Mouse (Mus musculus) right cerebral cortex, postnatal 25 days (tissue): ENCODE measurements at regions not wholly inside any gene's neighbourhood (a gene's known extent, or its start where the extent isn't known, plus 50 kb on each side); places are given as distances from the start of the nearest gene placed in this dataset.

Experiments
- DNase-seq: peaks from one replicate; pipeline ENCODE4 v3.0.0; 2022

DNA sequence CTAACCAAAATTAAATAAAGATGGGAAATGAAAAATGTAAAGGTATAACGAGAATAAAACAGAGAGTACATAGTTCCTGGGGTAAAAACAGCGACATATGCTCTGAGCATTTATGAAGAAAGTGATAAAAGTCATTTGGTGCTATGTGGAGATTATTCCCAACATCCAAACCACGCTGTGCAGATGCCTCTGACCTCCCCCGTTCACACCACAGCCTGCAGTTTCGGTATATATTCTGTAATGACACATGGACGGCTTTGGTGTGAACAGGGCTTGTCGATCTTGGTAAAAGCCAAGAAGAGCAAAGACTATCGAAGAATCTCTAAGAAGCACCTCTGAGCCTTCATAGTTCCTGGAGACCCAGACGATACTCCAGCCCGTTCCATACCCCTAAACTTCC lies 95.2 kb upstream of the Ppp1r26 start:
- peak; percentile 11 for DNase-seq

DNA sequence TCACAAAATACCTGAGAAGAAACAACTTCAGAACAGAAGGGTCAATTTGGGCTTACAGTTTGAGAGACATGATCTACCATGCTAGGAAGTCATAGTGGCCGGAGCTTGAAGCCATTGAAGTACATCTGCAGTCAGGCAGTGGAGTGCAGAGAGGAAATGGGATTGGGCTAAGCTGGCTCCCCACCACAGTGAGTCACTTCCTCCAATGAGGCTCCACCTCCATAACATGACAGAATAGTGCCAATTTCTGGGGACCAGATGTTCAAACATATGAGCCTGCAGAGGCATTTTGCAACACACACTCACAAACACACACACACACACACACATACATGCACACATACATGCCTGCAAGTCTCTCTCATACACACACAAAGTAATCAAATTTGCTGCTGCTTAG lies 93.7 kb upstream of the Ppp1r26 start:
- DNase-seq: peak; percentile 1

DNA sequence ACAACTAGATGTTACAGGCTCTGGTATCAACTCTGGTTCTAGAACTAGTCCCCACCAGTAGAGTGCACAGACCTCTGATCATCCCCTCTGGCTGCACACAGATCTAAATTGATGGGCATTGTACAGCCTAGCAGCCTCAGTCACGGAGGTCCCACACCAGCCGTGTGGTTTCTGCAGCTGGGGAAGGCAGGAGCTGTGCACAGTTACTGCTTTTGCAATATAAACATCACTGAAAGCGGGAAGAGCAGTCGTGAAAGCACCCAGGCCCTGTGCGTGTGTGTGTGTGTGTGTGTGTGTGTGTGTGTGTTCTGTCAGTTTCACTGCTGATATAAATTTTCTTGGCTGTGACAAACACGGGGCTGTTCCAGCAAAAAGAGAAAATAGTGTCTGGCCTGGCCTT lies 84.4 kb upstream of the Ppp1r26 start:
- DNase-seq: no peak

DNA sequence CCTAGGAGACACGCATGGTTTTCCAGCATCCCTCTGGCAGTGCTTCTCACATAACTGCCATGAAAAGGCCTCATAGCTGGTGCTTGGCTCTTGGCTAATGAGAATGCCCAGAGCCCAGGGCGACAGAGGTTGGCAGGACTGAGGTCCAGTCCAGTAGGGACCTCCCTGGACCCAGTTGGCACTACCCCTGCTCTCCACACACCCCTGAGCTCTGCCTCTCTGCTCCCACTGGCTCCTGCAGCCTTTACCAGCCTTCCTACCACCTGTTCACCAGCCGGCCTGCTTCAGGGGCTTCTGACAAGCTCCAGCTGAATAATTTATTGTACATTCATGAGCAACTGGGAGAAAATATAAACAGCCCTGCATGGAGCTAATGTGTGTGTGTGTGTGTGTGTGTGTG lies 82.0 kb upstream of the Ppp1r26 start:
- DNase-seq: no peak

DNA sequence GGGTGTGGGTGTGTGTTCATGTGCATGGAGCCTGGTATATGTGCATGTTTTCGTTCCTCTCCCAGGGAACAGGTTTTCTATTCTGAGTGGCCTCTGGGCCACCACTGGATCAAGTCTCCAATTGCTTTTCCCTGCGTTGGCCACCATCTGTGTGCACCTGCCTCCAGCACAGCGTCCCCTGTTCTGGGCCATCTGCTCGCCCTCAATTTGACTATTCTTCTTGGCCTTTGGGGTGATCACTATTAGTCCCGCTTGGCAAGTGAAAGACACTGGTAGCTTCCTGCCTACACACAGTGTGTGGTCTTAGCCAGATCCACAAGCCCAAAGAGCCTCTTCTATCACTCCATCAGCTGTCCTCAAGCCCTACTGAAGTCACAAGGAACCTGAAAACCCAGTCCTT lies 80.8 kb upstream of the Ppp1r26 start:
- DNase-seq: peak; percentile 0

DNA sequence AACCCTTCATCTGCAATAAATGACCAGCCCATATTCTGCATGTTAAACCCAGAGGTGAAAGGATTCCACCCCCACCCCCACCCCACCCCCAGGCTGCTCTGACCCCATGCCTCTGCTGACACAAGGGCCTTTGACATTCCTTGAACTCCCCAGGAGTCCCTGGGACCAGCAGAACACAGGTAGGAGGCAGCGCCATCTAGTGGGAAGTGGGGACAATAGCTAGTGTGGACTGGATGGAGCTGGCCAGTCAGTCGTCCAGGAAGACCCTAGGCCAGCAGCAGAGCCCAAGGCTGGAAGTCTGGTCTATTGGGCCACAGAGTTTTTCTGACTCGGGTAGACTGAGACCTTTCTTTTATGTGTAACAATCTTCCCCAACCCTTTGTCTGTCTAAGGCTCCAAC lies 71.8 kb upstream of the Ppp1r26 start:
- peak; percentile 67 for DNase-seq

DNA sequence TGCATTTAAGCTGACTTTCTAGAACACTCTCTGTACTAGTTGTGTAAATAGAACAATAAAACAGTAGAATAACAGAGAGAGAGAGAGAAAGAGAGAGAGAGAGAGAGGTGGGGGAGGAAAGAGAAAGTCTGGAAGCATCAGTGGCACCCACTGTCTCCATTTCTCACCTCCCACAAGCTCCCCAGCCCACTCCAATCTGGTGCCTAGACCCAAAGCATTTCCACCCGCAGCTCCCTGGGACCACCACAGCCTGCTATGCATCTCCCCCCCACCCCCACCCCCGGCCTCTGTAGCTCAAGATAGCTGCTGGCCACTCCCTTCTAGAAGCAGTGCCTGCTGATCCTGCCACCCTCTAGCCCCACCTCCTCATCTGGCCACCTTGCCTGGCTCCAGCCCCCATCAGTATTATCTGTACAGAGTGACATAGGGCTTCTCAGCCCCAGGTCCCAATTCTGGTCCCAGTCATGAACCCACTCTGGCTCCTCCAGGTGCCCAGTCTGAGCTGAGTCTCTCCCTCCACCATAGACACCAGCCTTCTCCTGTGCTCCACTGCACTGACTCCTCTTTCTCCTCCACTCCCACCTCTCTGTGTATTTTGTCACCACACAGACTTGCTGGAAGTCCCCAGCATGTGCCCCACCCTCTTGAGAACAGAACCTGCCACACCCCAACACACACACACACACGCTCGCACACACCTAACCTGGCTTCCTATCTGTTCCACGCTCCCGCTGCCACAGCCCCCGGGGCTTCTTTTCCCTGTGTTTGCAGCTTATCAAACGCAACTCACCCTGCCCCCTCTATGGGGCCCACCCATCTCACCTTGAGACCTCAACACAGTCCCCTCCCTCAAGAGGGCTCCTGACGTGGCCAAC lies 68.4 kb upstream of the Ppp1r26 start:
- DNase-seq: peak; percentile 48

DNA sequence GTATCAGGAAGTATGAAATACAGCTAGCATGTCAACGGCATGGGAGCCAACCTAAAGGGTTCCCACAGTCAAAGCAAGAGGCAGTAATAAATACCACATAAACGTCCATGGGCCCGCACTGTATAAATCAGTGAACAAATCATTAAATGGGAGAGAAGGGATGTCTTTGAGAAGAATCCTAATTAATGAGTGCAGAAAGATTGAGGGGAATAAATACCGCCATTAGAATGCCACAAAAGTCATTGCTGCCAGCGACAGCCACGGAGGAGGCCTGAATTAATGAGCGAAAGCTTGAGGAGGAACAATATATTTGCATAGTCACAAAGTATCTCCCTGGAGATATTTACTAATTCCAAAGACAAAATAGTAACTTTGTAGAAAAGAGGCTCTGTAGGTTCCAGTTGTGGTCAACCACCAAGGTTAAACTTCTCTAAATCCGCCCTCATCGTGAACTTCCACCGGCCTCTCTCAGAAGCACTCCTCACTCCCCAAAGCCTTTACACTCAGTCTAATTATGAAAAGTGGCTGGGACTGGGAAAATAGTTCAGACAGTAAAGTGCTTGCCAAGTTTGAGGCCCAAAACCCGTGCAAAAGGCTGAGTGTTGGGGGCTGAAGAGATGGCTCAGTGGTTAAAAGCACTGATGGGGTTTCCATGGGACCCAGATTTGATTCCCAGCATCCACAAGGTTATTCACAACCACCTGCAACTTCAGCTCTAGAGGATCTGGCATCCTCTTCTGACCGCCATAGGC lies 64.4 kb upstream of the Ppp1r26 start:
- no peak for DNase-seq

DNA sequence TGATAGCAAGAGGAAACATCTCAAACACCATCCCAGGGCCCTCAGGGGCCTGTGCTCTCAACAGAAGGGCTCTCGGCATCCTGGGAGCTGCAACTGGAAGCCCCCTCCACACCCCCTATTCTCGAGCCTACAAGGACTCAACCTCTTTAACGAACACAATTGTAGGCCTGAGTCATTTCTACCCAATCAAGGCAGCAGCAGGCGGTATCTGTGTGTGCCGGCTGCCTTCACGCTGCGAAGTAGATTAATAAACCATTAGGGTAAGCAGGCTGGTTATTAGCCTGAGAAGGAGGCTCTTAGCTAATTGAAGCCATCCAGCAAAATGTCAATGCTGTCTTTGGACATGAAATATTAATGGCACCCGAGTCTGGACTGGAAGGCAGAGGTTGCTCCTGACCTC lies 61.7 kb upstream of the Ppp1r26 start:
- no peak for DNase-seq

DNA sequence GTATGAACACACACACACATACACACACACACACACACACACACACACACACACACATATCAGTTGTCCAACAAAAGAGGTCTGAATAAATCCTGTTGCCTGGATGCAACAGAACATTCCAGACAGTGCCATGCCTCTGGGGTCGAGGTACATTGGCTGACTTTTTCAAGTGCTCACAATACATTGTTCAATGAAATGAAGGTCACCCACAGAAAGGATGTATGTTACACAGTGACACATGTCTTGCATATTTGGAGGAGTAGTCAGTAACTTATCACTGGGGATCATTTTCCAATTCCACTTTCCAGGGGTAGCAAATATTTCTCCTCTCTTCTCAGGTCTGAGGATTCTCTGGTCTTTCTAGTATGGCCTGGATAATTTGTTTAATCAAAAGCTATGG lies 59.8 kb upstream of the Ppp1r26 start:
- DNase-seq: no peak

DNA sequence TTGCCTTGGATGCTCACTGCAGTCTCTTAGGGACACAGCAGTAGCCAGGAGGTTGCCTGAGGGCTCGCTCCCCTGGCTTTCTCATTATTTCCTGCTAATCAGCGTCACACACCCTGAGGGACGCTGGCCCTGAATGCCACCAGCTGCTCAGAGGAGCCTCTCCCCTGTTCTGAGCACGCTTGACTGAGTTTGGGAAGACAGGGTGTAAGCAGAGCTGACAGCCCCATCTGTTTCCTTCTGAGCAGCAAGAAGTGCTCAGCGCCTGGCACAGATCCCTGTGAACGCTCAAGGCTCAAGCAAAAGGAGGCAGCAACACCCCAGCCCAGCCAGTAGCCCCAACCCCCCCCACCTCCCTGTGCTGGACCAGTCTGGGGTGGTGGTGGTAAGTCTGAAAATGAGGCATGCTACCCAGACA lies 59.2 kb upstream of the Ppp1r26 start:
- DNase-seq: peak; percentile 83

DNA sequence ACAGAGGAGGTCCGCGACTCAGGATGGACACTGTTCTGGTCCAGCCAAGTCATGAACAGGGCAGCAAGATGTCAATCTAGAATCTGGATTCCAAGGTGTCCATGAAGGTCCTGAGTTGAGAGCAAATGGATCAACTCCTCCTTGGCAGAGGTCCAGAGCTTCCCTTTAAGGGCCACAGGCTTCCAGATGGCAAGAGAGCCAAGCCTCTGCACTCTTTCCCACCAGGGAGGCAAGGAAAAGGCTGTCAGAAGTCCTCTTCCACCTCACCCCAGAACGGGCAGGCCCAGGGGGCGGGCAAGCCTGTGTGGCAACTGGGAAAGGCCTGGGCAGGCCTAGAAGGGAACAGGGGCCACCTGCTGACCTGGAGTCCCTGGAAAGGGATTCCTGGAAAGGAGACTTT lies 58.7 kb upstream of the Ppp1r26 start:
- no peak for DNase-seq

DNA sequence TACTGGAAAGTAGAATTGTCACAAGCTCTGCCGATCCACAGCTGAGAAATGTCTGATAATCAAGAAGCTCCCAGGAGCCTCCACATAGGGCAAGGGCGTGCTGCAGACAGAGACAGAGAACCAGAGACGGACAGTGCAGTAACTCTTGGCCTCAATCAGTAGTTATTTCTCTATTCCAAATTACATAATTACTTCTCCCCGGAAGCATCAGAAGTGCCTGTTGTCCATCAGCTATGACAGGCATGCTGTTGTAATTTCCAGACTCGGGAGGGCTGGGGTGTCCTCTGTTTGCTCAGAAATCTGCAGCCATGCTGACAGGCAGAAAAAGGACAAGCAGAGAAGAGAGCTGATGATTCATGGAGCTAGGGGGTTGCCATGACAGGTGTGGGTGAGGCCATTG lies 56.9 kb upstream of the Ppp1r26 start:
- no peak for DNase-seq

DNA sequence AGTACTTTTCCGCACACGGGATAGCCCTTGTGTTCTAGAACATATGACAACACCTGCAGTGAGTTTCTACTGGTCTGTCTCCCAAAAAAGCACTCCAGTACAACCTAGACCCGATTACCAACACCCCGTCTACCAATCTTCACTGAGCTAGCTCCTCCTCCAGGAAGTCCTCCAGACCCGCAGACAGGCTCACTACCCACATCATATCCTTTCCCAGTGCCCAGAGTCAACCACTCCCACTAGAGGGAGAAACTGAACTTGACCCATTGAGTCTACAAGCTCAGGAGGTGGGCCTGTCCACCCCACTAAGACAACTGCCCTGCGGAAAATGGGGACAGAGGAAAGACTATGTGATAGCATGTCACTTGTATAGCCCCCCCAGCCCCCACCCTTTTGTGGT lies 51.2 kb upstream of the Ppp1r26 start:
- DNase-seq: no peak
